Mouse (Mus musculus): Measurements from ENCODE around the gene Smoc1.

The Smoc1 gene

DNA sequence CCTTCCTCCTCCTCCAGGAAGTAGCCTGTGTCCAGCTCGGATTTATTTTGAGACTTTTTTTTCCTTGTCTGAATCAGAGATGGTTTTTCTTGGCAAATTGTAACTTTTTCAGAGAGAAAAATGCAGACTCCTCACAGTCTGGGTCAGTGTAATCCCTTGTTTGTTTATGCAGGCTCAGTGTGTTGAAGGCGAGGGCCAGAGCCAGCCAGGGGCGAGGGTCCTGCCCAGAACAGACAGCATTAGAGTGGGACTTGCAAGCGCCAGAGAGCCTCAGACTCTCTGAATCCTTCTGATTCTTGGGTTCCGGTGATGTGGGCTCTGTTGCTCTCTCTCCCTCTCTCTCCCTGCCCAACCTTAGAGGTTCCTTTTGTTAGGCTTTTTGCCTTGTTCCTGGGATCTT, 53.7 kb downstream of the Smoc1 start:
- DNase-seq (ENCODE audit: low spot score in 2 of 2), result no peak

DNA sequence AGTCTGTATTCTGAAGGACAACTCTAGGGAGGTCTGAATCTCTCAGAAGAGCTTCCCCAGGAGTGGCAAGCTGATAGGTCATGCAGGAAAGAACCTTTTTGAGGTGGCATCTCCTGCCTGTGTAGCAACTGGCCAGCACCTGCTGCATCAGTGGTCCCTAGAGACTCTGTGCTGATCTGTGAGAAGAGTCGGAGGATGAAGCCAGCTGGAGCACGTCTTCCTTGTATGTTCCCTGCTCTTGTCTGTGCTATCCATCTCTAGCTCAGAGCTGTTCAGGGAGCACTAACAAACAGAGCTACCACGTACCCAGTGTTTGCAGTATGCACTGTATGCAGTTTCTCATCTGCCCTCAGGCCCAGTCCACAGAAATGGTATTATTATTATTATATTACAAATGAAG, 54.4 kb downstream of the Smoc1 start:
- no peak for DNase-seq (ENCODE audit: low spot score in 2 of 2)

DNA sequence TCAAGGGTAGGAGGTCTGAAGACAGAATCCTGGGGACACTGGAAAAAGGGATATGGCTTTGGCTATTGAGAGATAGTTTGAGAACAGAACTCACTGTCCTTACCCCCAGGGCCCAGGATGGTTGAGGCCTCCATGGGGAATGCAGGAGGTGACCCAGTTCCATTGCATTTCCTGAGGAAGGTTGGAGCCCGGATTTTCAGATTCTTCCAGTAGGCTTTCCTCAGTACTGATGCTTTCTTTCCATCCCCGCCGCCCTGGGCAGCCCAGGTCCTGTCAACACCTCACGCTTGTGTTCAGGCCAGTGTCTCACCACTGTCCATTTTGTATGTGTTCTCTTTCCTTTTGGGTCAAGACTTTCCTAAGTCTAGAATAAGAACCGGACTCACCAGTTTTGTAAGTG, 56.5 kb downstream of the Smoc1 start:
- DNase-seq (ENCODE audit: low spot score in 2 of 2), result no peak

DNA sequence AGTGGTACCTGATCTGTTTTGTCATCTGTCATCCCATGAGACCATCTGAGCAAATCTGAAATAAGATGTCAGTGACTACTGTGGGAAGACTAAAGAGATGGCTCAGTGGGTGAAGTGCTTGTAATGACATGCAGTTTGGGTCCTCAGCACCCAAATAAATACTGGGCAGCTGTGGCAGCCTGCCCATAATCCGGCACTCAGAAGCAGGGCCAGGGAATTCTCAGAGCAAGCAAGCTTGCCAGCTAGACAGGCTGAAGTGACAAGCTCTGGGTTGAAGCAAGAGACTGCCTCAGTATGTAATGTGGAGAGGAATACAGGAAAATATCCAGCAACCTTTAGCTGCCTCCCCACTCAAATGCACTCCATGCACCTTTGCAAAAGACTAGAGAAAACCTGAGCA, 58.6 kb downstream of the Smoc1 start:
- no peak for DNase-seq (ENCODE audit: low spot score in 2 of 2)

DNA sequence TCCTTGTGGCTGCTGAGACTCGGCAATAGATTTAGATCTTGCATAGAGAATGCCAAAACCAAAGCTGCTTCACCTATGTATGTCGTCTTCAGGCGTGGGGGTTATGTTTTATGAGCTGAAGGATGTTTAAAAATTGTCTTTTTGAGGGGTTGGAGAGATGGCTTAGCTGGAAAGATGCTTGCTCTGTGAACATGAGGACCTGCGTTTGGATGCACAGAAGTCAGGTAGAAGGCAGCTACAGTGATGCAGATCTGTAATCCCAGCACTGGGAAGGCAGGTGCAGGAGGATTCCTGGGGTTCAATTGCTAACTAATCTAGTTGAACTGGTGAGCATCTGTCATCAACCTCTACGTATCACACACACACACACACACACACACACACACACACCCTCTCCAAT, 61.5 kb downstream of the Smoc1 start:
- no peak for DNase-seq (ENCODE audit: low spot score in 2 of 2)

DNA sequence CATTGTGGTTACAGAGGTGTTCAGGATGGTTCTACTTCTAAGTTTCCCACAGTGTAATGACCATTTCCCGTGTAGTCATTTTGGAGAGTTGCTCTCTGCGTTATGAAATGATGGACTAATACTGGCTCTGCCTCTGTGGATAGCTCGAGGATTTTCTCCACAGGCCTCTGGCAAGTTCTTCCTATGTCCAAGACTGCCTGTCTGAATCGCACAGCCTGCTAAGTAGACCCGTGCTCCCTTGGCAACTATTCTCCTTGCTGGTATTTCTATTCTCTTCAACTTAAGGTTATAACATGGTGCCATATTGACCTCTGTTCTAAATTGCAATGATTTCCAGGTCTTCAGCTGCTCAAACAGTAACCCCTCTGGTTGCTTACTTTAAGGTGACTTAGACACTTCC, 65.0 kb downstream of the Smoc1 start:
- no peak for DNase-seq (ENCODE audit: low spot score in 2 of 2)

DNA sequence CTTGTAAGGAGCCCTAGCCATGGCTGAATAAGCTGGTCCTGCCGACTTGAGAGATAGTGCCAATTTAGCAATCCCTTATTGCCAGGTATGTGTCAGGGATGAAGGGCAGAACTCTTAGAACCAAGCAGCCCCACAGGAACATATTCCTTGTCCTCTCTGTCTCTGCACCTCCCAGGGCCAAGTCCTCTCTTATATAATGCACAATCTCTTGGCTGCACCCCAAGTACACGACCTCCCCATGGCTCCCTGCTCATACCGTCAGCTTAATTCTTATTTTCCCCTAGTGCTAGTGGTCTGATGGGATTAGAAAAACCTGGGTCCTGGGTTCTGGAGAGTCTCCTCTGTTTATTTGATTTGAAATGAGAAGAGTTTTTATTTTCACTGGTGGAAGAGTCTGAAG, 66.0 kb downstream of the Smoc1 start:
- DNase-seq (ENCODE audit: low spot score in 2 of 2), result no peak

DNA sequence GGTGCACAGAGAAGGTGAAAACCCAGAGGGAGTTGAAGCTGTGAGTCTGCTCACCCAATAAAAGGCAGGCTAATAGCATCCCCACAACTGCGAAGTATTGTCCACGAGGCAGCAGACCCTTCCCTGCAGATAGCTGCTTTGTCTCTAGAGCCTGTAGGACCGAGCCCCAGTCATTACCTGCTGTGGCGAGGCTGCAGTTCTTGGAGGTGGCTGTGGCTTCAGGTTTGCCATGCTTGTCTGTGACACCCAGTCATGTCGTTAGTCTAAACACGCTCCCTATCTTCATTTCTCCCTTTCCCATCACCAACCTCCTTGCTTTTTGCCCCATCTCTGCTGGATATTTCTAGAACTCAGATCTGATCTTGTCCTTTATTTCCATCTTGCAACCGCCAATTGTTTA, 66.6 kb downstream of the Smoc1 start:
- no peak for DNase-seq (ENCODE audit: low spot score in 2 of 2)

DNA sequence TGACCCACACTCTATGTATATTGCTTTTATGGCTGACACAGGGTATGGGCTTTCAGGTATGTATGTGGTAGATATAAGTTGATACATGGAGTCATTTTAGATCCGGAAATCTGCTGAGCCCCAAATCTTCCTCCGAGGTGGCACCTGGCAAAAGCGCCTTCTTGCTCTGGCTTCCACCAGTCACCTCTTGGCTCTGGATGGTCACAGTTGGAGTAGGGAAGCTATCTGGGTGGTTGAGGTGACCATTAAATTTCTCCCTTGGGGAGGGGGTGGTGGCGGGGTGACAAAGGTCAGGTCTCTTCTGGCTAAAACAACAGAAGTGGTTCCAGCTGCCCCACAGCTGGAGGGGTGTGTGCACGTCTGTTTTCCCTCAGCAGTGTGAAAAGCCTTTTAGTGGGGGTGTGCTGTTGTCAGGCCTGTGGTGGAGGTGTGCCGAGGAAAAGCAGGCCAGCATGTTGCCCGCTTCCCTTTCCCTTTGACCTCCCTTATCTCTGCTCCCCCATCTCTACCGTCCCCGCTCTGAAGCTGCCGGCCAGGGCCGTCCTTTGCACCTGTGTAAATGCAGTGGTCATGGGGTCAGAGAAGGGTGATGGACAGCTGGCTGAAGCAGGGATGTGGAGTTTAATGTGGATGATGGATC, 68.3 kb downstream of the Smoc1 start:
- DNase-seq (ENCODE audit: low spot score in 2 of 2), result no peak

DNA sequence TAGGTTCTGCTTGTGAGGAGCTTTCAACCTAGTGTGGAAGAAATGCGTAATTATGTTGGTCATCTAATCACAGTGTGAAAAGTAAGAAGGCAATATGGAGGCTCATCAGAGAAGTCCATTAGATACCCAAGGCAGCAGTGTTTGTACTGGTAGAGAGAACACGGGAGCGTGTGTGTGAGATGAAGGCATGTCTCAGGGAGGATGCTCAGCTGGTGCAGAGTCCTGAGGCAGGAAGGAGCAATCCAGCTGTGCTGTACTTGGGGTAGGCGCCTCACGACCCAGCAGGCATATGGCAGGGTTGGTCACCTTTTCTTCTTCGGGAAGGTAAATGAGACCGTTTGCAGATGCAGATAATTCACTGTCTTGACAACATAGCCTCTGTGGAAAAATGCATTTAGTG, 70.7 kb downstream of the Smoc1 start:
- DNase-seq (ENCODE audit: low spot score in 2 of 2), result no peak

DNA sequence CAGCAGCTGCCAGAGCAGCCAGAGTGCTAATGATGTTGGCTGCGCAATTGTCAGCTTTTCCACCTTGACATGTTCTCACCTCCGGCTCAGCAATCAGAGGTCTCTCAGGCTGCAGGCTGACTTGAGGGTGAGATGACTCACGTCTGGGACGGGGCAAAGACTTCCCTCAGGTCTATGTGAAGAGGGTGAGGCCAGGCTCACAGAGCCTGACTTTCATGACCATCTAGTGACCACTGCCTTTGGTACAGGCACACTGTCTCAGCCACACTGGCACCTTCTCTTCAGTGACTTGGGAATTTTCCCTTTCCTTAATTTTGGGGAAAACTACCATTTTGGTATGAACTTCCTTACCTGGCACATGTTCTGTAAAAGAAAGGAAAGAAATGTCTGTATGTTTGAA, 71.1 kb downstream of the Smoc1 start:
- no peak for DNase-seq (ENCODE audit: low spot score in 2 of 2)

DNA sequence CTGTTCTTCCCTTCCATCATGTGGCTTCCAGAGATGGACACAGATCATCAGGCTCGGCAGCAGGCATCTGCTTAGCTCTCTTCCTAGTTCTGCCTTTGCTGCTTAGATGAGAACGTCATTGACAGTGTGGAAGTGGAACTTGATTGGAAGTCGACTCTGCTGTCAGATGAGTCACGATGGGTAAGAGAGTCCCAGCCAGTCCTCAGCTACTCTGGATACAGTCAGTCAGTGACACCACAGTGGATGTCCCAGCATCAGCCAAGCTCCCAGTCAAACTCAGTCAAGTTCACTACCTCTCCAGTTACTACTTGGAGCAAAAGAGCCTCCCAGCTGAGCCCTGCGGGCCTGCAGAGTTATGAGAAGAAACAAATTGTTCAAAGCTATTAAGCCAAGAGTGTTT, 72.6 kb downstream of the Smoc1 start:
- no peak for DNase-seq (ENCODE audit: low spot score in 2 of 2)

DNA sequence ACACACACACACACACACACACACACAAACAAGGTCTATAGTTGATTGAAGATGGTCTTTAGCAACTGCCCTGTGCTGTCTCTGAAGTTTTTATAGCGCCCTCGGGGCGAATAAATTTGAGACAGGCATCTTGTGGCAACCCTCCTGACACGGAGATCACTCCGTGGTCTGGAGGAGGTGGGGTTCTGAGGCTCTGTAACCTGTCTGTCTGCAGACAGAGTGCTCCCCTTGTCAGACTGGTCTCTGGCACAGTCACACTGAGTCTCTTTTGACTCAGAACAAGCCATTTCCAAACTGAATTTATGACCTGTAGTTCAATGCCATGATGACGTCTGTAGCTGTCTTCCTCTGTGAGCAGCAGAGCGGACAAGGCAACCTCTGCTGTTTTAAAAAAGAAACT, 75.1 kb downstream of the Smoc1 start:
- no peak for DNase-seq (ENCODE audit: low spot score in 2 of 2)

DNA sequence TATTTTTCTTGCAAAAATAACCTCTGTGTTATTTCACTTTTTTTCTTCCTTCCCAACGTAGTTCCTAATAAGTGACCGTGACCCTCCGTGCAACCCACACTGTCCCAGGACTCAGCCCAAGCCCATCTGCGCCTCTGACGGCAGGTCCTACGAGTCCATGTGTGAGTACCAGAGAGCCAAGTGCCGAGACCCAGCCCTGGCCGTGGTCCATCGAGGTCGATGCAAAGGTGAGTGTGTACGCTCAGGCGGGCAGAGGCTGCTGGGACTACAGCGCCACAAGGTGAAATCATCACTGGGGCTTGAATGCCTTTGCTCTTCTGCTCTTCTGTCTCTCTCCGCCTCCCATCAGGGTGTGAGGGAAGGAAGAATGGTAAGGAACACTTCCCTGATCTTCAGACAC, 77.9 kb downstream of the Smoc1 start:
- DNase-seq (ENCODE audit: low spot score in 2 of 2), result no peak

DNA sequence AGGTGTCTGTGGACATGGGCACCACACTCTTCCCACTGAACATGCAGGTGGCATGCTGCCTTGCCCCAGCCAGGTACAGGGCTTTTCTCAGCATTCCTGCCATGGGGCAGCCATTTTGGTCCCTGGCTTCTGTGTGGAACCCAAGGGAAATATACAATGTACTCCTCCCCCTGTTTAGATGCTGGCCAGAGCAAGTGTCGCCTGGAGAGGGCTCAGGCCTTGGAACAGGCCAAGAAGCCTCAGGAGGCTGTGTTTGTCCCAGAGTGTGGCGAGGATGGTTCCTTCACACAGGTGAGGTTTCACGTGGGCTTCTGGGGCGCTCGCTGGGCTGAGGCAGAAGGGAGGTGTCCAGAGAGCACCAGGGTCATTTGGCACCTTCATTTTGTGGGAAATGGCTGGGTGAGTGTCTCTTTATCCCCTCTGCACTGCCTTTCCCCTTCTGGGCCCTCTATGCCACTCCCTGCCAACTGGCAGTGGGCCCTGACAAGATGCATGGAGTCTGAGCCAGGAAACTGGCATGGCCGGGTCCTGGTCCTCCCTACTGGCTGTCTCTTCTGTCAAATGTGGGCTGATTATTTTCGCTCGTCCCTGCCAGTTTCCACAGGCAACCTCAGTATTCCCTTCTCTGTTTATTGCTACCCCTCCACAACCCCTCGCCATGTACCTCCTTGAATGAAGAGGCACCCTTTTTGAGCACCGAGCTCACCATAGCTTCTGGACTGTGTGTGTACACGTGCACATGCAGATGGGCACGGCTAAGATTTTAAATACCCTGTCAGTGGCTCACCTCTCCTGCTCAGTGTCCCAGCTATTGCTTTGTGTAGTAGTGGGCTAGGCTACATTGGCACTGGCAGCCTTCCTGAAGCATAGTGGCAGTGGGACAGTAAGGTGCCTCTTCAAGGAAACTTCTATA, 79.4 kb downstream of the Smoc1 start:
- no peak for DNase-seq (ENCODE audit: low spot score in 2 of 2)

DNA sequence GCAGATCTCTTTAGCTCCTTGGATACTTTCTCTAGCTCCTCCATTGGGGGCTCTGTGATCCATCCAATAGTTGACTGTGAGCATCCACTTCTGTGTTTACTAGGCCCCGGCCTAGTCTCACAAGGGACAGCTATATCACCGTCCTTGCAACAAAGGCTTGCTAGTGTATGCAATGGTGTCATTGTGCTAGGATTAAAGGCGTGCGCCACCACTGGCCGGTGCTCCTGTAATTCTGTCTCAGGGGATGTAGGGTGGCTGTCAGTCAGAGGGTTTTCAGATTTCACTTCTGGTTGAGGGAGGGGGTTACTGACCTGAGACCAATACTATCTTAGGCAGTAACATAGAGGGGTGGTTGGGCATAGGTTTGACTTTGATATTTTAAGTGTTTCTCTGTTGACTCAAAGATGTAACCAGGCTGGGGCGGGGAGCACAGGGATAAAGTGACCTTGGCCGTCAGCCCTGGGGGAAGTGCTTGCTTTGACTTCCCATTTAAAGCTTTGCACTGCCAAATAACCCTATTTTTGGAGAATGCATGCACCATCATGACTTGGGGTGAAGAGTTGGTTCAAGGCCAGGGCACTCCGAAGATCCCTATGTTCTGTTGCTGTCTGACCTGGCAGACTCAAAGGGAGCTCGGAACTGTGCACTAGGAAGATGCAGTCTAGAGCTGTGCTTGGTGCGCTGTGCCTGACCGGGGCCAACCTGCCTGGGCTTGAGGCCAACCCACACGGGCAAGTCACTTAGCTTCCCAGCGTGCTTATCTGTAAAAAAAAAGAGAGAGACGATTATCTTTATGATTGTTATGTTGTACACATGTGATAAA, 80.9 kb downstream of the Smoc1 start:
- no peak for DNase-seq (ENCODE audit: low spot score in 2 of 2)

DNA sequence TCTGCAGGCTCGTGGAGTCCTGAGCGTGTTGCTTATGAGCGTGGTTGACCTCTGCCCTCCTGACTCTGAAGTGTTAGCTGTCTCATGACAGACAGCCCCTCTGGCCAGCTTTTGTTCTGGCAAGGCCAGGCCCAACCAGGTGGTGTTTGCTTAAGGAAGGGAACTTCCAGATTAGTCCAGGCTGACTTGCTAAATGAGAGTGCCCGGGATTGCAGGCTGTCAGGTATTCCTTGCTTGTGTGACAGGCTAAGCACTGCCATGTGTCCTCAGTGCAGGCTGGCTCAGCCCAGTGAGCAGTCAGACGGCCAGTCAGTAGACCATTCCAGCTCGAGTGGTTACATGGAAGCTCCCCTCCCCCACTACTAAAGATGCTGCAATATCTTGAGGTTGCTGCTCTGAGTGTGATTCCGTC, 82.0 kb downstream of the Smoc1 start:
- no peak for DNase-seq (ENCODE audit: low spot score in 2 of 2)

DNA sequence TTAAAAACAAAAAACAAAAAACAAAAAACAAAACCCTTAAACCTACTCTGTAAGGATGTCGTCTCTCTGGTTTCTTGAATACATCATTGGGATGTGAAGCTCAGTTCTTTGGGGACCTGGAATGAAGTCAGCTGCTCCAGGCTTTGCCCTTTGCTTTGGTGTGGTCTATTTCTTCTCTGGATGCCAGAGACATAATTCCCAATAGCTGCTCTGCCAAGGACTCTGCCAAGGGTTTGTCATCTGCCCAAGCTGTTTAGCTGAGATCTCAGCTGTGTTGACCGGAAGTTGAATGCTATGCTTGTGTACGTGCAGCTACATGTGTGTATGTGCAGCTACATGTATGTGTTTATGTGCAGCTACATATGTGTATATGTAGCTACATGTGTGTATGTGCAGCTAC, 83.4 kb downstream of the Smoc1 start:
- DNase-seq (ENCODE audit: low spot score in 2 of 2), result no peak

DNA sequence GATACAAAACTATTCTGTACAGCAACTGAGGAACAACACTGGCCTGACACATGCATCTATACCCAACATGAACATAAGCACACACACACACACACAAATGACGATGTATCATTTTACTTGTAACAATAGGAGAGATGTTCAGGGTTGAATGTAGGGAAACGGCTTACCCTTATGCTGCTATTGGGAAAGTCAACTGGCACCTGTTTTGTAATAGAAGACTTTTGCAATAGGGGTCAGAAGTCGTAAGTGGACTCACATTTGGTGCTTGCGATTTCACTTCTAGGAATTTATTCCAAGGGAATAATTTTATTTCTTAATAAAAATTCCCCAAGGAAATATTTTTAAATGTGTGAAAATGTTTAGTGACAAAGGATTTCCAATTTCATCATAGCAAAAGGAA, 85.7 kb downstream of the Smoc1 start:
- DNase-seq (ENCODE audit: low spot score in 2 of 2), result no peak

DNA sequence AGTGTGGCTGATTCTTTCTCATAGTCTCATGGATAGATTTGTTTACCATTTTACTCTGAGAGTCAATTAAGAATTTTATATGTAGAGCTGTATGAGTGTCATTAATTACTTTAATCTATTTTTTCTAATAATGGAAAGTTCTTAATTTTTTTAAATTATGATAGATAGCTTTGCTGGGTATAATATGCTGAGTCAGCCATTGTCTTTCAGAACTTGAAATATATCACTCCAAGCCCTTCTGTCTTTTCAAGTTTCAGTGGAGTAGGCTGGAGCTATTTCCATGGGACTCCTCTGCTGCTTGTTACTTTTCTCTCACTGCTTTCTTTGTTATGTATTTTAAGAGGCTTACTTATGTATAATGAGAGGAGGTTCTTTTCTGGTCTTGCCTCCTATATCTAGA, 93.7 kb downstream of the Smoc1 start:
- no peak for DNase-seq (ENCODE audit: low spot score in 2 of 2)

DNA sequence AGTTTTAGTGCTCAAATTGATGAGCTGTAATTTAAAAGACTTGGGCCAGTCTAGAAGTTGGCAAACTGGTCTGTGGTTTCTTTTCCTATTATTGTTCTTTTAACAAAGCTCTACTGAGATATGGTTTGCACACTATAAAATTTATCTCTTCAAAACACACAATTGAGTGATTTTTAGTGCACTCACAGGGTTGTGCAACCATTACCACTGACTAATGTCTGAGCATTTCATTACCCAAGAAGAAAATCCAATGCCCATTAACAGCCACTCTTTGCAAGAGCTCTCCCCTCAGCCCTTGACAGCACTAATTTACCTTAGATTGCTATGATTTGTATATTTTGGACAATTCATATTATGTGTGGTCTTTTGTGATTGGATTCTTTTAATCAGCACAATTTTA, 97.2 kb downstream of the Smoc1 start:
- no peak for DNase-seq (ENCODE audit: low spot score in 2 of 2)

DNA sequence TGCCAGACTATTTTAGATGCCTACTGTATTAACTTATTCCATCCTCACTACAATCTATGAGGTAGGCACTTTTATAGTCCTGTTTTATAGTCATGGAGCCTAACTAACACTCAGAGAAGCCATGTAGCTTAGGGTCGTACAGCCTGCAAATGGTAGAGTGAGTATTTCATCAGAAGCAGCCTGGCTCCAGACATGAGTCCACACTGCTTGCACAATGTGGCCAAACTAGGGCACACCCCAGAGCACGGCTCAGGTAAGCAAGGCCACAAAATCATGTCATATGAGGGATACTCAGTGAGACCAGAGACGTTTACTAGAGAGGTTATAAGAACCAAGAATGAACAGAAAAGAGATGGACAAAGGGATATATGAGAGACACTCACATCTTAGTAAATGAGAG, 100.2 kb downstream of the Smoc1 start:
- DNase-seq (ENCODE audit: low spot score in 2 of 2), result no peak

DNA sequence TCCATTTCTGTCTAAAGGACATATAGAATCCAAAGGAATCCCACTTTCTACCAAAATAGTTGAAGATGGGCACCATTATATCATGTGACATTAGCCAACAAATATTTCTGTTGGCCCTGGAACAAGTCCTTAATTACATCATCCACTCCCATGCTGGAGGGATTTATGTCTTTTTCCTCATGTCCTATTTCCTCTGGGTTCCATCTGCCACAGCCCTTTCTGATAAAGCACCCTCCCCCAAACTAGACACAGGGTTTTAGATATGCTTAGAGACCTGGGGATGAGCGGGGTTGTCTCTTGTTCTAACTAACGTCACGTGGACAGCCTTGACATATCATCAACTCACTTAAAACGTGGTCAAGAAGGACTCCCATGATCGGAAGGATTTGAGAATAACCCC, 102.1 kb downstream of the Smoc1 start:
- DNase-seq (ENCODE audit: low spot score in 2 of 2), result no peak

All from right cerebral cortex, postnatal 36 days (tissue).